Mouse (Mus musculus): ENCODE results near the gene Angptl6.

The Angptl6 gene

DNA sequence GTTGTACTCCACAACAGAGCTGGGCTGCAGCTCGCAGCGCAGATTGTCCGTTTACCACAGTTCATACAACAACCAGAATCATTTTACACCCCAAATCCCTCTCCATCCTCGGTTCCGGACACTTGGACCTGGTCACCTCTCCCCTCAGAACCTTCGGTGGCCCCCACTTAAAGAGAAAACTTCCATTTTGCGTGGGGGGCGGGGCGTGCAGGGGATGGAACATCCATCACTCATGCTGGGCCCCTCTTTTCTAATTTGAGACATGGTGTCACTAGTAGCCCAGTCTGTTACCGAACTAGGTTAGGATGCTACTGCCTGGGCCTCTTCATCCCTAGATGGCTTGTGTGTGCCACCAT is 839 bp downstream of the Angptl6 start:
- DNase-seq = peak; percentile 54

DNA sequence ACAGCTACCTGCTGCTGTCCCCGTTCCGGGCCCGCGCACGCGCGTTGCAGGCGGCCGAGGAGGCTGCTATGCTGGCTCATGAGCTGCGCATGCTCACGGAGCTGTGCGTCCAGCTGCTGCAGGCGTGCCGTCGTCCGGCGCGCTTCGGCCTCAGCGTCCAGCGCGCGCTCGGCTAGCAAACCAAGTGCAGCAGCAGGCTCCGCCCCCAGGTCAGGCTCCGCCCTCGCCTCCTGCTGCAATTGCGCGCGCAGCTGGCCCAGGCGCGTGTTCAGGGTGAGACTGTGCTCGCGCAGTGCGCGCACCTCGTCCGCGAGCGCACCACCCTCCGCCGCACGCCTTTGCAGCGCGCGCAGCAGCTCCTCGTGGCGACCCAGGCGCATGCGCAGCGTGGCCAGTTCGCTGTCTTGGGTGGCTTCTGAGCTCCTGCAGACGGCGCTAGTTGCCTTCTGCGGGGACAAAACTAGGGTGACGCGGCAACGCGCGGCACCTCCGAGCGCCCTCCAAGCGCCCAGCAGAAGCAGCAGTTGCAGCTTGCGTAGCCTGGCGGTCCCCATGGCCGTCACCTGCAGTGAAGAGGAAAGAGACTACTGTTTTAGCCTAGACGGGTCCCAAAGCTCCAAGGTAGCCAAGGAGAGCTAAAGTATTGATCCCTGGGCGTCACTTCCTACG is 1.4 kb downstream of the Angptl6 start:
- DNase-seq = peak; percentile 100

DNA sequence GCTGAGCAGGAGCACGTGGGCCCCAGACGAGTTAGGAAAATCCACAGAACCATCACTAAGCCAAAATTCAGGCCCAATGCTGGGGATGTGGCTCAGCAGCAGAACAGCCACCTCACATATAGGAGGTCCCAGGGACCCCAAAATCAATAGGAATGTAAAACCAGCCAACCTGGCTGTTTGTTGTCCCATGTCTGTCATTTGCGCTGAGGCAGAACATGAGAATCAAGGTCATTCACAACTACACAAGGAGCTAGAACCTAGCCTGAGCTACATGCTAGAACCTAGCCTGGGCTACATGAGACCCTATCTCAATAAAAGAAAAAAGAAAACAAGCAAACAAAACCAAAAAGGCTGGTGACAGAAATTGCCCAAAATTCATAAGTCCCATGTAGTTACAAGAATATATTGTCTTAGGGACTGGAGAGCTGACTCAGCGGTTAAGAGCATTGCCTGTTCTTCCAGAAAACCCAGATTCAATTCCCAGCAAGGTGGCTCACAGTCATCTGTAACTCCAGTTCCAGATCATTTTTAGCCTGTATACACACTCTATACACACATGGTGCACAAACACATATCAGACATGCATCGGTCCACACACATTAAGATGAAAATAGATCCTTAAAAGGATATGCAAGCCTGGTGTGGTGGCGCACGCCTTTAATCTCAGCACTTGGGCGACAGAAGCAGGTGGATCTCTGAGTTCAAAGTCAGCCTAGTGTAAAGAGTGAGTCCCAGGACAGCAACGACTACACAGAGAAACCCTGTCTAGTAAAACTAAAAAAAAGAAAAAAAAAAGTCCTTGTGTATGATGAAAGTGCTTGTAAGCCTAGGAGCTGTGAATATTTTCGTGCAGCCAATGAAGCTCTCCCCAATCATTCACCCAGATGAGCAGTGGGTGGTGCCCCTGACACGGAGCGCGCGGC is 2.1 kb downstream of the Angptl6 start:
- DNase-seq = no peak

DNA sequence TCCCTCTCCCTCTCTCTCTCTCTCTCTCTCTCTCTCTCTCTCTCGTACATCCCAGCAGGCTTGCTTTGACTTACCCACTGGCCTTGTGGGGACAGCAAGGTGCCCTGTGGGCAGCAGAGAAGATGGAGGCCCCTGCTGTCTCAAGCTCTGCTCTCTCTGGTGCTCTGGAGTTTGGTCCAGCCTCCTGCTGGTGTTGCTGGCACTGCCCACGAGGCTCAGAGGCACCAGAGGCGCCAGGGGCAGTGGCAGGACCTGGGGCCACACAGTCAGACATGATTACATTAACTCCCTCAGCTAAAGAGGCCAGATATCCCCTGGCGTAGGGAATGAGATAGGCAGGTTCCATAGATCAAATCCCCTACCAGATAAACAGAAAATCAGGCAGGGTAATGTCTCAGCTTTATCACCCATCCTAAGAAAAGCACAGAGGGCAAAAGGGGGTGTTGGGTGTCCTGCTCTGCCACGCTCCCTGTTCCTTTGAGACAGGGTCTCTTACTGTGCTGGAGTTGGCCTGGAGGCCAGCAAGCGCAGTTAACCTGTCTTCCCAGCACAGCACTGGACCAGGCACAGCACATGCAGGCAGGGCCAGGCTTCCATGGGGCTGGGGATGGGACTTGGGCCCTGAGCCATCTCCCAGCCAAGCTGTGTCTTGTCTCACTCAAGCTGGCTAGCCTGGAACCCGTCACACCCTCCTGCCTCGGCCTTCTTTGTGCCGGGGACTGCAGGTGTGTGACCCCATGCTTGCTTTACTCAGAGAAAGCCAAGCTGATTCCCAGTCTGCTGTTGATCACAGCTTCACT is 3.0 kb downstream of the Angptl6 start:
- DNase-seq = no peak

DNA sequence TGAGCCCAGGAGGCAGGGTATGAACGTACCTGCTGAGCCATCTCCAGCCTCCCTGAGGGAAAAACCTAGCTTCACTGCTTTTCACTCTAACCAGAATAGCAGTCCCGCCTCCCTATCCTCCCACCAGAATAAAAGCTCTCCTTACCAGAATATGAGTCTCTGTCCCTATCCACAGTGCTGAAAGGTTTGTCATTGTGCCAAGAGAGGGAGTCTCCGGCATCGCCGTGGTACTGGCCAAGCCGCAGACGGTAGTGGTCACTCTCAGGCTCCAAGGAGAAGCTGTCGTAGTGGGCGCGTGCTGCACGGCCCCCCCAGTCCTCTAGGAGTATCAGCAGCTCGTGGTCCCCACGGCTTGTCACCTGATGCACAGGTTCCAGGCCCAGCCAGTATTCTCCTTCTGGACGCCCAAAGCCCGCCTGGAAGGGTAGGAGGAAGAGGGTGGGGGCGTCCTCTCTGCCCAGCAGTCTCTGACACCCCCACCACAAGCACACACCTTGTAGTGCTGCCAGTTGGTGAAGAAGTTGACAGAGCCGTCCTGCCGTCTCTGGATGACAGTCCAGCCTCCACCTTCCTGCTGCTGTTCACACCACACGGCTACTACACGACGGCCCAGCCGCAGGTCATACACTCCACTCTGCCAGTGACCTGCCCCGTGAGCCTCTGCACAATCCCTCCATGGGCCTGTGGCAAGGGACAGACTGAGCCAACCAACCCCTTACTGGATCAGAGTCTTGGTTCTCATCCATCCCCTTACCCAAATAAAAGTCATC is 4.3 kb downstream of the Angptl6 start:
- DNase-seq = peak; percentile 39

- DNase-seq = no peak
Measured at GRCm38 (mm10) chr9:20873521-20873920, 6.0 kb downstream of the Angptl6 start.

DNA sequence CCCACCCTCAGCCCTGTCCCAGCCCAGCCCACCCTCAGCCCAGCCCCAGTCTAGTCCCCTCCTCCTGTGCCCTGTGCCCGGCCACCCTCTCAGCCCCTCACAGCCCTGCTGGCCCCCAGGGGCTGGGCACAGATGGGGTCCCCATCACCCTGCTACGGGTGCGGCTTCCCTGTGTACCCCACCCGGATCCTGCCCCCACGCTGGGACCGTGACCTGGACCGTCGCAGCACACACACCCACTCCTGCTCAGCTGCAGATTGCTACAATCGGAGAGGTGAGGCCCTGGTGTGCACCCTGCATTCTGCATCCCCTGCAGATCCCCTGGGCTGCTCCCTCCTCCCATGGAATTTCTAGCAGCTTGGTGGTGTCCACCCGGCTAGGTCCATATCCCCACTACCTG is 6.5 kb downstream of the Angptl6 start:
- no peak for DNase-seq

GRCm38 (mm10) chr9:20870211-20871173 is 9.0 kb downstream of the Angptl6 start:
- no peak for DNase-seq

GRCm38 (mm10) chr9:20869246-20869645 is 10.3 kb downstream of the Angptl6 start:
- DNase-seq = peak; percentile 56

- peak; percentile 78 for DNase-seq
Measured at GRCm38 (mm10) chr9:20868448-20869001, 11.0 kb downstream of the Angptl6 start, which contains the start of gene A230050P20Rik. Gene A230050P20Rik, plus strand, starts transcription at chr9:20868642.

GRCm38 (mm10) chr9:20866879-20867278 is 12.6 kb downstream of the Angptl6 start:
- DNase-seq = no peak

GRCm38 (mm10) chr9:20862225-20862624 is 17.3 kb downstream of the Angptl6 start:
- DNase-seq = no peak

DNA sequence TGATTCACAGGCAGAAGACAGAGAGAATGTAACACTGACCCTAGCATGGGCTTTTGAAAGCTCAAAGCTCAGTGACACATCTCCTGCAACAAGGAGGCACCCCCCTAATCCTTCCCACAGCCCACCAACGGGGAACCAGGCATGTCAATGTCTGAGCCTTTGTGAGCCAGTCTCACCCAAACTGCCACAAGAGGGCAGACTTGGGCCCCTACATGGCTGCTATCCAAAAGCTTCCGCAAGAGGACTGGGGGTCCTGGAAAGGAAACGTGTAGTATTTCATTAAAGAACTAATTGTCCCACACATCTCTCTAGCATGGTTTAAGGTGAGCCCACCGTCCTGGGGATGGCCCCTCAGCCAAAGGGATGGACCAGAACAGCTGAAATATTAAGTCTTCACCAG is 17.7 kb downstream of the Angptl6 start:
- DNase-seq = peak; percentile 41

GRCm38 (mm10) chr9:20859926-20860325 is 19.6 kb downstream of the Angptl6 start:
- no peak for DNase-seq

- DNase-seq = peak; percentile 58
Measured at GRCm38 (mm10) chr9:20857131-20857530, 22.4 kb downstream of the Angptl6 start.

- DNase-seq = no peak
Measured at GRCm38 (mm10) chr9:20850179-20850578, 29.3 kb downstream of the Angptl6 start.

DNA sequence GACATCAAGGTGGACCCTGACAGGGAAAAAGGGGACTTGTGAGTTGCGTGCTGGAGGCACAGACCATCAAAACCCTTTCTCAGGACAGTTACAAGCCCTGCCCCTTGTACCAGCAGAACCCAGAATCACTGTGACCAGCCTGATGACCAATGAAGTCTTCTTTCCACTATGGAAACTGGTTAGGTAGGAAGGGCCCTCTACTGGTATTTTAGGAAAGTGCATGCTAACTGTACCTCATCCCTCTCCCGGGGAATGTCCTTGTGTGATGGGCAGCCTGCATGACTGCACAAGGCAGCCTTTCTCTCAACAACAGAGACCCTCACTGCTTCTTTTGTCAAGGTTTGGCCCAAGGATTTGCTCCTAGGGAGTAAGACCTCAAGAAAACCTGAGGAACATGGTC is 36.9 kb downstream of the Angptl6 start:
- DNase-seq = peak; percentile 30

DNA sequence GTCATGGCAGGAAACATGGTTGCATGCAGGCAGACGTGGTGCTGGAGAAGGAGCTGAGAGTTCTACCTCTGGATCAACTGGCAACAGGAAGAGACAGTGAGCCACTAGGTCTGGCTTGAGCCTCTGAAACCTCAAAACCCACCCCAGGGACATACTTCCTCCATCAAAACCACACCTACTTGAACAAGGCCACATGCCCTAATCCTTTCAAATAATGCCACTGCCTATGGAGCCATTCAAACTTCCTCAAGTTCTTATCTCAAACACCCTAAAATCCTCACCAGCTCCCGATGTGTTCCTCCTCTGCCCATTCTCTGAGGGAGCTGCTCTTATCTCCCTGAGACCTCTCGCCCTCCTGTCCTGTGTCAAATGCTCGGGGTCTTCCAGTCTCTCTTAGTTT is 37.3 kb downstream of the Angptl6 start:
- DNase-seq = no peak

DNA sequence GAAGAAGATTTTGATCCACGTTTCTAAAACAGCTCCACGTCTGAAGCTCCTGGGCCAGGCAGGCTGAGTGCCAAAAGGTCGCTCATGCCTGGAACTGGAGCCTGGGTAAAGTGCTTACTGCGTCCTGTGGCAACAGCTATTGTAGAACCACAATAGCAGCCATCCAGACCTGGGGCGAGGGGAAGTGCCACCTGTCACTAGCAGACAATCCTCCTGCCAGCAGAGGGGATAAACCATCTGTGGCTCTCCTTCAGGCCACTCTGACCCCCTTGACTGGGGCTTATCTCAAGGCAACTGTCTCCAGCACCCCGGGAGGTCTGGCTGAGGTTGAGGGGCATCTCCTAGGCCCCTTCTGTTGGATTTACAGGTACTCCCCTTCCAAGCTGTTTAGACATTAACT is 40.6 kb downstream of the Angptl6 start:
- DNase-seq = no peak

GRCm38 (mm10) chr9:20837184-20837947 is 42.2 kb downstream of the Angptl6 start:
- DNase-seq = no peak

All from lung, postnatal 10 days (tissue).